Mouse (Mus musculus): ENCODE measurements around the gene Col9a2.

- no peak for TF ChIP-seq CTCF (IDR thresholded peaks at IDR 0.05; ENCODE audit: borderline replicate concordance, extremely low read depth, insufficient read depth, insufficient read length)
- no peak for TF ChIP-seq POLR2A (IDR thresholded peaks at IDR 0.05; ENCODE audit: borderline replicate concordance, extremely low read depth, insufficient read depth, insufficient read length, poor library complexity, severe bottlenecking)
Measured at GRCm38 (mm10) chr4:120992284-120992683, 46.9 kb upstream of the Col9a2 start.
